13 mouse cellular contexts compared by ENCODE assay signal in genomic region chr11:84765125-84765524, GRCm38 (mm10). TPM values are rescaled to one million over a fixed set of nuclear protein-coding genes. Genes with fewer than 3 reads are reported as not detected.
DNase-seq lines count a peak whose midpoint lies in the region; ATAC-seq lines count a peak whose summit lies in the region.
"Had no signal": no experiment of that assay in that cellular context is flagged by ENCODE, and none has a peak within 500 bp of the region (broad histone marks: within the 10 kb centered on the region; RNA-seq: fewer than 3 reads in every experiment).

No protein-coding gene starts in this region.

- no peak overlapping the region for H3K4me3 ChIP-seq in neural tube, embryonic 11.5 days (ENCODE audit: low read depth, low read length)
- no peak overlapping the region for H3K4me3 ChIP-seq in heart, embryonic 15.5 days
- no peak overlapping the region for H3K4me3 ChIP-seq in hindbrain, embryonic 16.5 days (ENCODE audit: low read length)
- H3K4me3 ChIP-seq in forebrain, embryonic 14.5 days (ENCODE audit: low read depth, low read length) = no peak overlapping the region
- H3K4me3 ChIP-seq: embryonic facial prominence, embryonic 15.5 days; liver, embryonic 15.5 days had no signal

- peaks cover 11% of the 10 kb centered on the region for H3K4me1 ChIP-seq in neural tube, embryonic 11.5 days (ENCODE audit: control insufficient read depth, insufficient read depth, low read length)
- H3K4me1 ChIP-seq in heart, embryonic 15.5 days (replicated peaks) = peaks cover 27% of the 10 kb centered on the region
- H3K4me1 ChIP-seq in hindbrain, embryonic 16.5 days (ENCODE audit: control insufficient read depth, insufficient read depth, low read depth, low read length) = peaks cover 22% of the 10 kb centered on the region
- H3K4me1 ChIP-seq in forebrain, embryonic 14.5 days (ENCODE audit: control insufficient read depth, insufficient read depth, low read length) = peaks cover 18% of the 10 kb centered on the region
- H3K4me1 ChIP-seq: liver, embryonic 15.5 days had no signal

- no peak for DNase-seq in neural tube, embryonic 11.5 days (ENCODE audit: low spot score)
- no peak for DNase-seq in neural tube, embryonic 10.5 days (ENCODE audit: extremely low spot score, low spot score)
- DNase-seq in forebrain, embryonic 14.5 days (ENCODE audit: low spot score) = no peak
- DNase-seq in urinary bladder, postnatal 4 days (ENCODE audit: low spot score in 2 of 2) = no peak
- no peak for DNase-seq in yolk sac, embryonic 10.5 days (ENCODE audit: low spot score)
- DNase-seq: lung, postnatal 36 days; right cerebral cortex, postnatal 25 days; thymus, postnatal 36 days had no signal

- peak overlapping the region; percentile 5; the same call in 1 of the 2 replicates for H3K27ac ChIP-seq in neural tube, embryonic 11.5 days (ENCODE audit: low read depth, low read length)
- H3K27ac ChIP-seq in heart, embryonic 15.5 days = peak overlapping the region; percentile 72
- peak overlapping the region; percentile 31; the same call in 1 of the 2 replicates for H3K27ac ChIP-seq in hindbrain, embryonic 16.5 days (ENCODE audit: low read depth, low read length)
- H3K27ac ChIP-seq in forebrain, embryonic 14.5 days (ENCODE audit: low read depth, low read length) = no peak overlapping the region
- H3K27ac ChIP-seq: embryonic facial prominence, embryonic 15.5 days; liver, embryonic 15.5 days had no signal

- WGBS in neural tube, embryonic 11.5 days = 27% methylated on average over 5 of the region's 5 CpGs
- 15% methylated on average over 5 of the region's 5 CpGs for WGBS in heart, embryonic 15.5 days
- 25% methylated on average over 5 of the region's 5 CpGs for WGBS in hindbrain, embryonic 16.5 days
- 13% methylated on average over 5 of the region's 5 CpGs for WGBS in forebrain, embryonic 14.5 days

- no peak overlapping the region for H3K9ac ChIP-seq in neural tube, embryonic 11.5 days (ENCODE audit: low read length)
- peak overlapping the region; percentile 7; the same call in 1 of the 2 replicates for H3K9ac ChIP-seq in heart, embryonic 15.5 days
- no peak overlapping the region for H3K9ac ChIP-seq in hindbrain, embryonic 16.5 days (ENCODE audit: low read depth, low read length)
- H3K9ac ChIP-seq in forebrain, embryonic 14.5 days (ENCODE audit: low read length) = no peak overlapping the region
- H3K9ac ChIP-seq: embryonic facial prominence, embryonic 15.5 days; liver, embryonic 15.5 days had no signal

- no peak overlapping the region for H3K4me2 ChIP-seq in neural tube, embryonic 11.5 days (ENCODE audit: low read depth)
- peak overlapping the region; percentile 64 for H3K4me2 ChIP-seq in heart, embryonic 15.5 days
- no peak overlapping the region for H3K4me2 ChIP-seq in hindbrain, embryonic 16.5 days (ENCODE audit: low read length)
- H3K4me2 ChIP-seq in forebrain, embryonic 14.5 days (ENCODE audit: low read length) = no peak overlapping the region
- H3K4me2 ChIP-seq: liver, embryonic 15.5 days had no signal

- ATAC-seq in neural tube, embryonic 11.5 days (ENCODE audit: insufficient read depth, low FRiP score, low TSS enrichment) = no peak
- ATAC-seq in heart, embryonic 15.5 days (replicated peaks; ENCODE audit: insufficient number of reproducible peaks, insufficient read depth, low FRiP score, low read depth) = peak; percentile 38; the same call in 1 of the 2 replicates
- ATAC-seq in hindbrain, embryonic 16.5 days = no peak
- no peak for ATAC-seq in forebrain, embryonic 14.5 days
- ATAC-seq: forebrain, embryonic 16.5 days had no signal

- peaks cover 4% of the 10 kb centered on the region; the same call in 1 of the 2 replicates for H3K27me3 ChIP-seq in neural tube, embryonic 11.5 days (ENCODE audit: control insufficient read depth, insufficient read depth, low read length)
- peaks cover 10% of the 10 kb centered on the region for H3K27me3 ChIP-seq in heart, embryonic 15.5 days
- no peaks in the 10 kb centered on the region; the same call in 1 of the 2 replicates for H3K27me3 ChIP-seq in hindbrain, embryonic 16.5 days (replicated peaks; ENCODE audit: control insufficient read depth, insufficient read depth, low read length)
- peaks cover 27% of the 10 kb centered on the region for H3K27me3 ChIP-seq in forebrain, embryonic 14.5 days (replicated peaks; ENCODE audit: control insufficient read depth, insufficient read depth, low read length)

- H3K36me3 ChIP-seq in neural tube, embryonic 11.5 days (ENCODE audit: control insufficient read depth, insufficient read depth, low read length) = no peaks in the 10 kb centered on the region
- H3K36me3 ChIP-seq in heart, embryonic 15.5 days = no peaks in the 10 kb centered on the region
- no peaks in the 10 kb centered on the region for H3K36me3 ChIP-seq in hindbrain, embryonic 16.5 days (ENCODE audit: control insufficient read depth, insufficient read depth, low read length)
- H3K36me3 ChIP-seq in forebrain, embryonic 14.5 days (ENCODE audit: control insufficient read depth, insufficient read depth, low read length) = no peaks in the 10 kb centered on the region
- H3K36me3 ChIP-seq: embryonic facial prominence, embryonic 15.5 days; liver, embryonic 15.5 days had no signal

- H3K9me3 ChIP-seq in neural tube, embryonic 11.5 days (ENCODE audit: control insufficient read depth, low read length) = no peaks in the 10 kb centered on the region
- H3K9me3 ChIP-seq in heart, embryonic 15.5 days (replicated peaks) = no peaks in the 10 kb centered on the region
- H3K9me3 ChIP-seq in hindbrain, embryonic 16.5 days (ENCODE audit: control insufficient read depth, low read length) = no peaks in the 10 kb centered on the region
- no peaks in the 10 kb centered on the region for H3K9me3 ChIP-seq in forebrain, embryonic 14.5 days (replicated peaks; ENCODE audit: control insufficient read depth, low read length)
- H3K9me3 ChIP-seq: embryonic facial prominence, embryonic 15.5 days; liver, embryonic 15.5 days had no signal

RNA-seq across cellular contexts. Expression of gene Mrm1, which starts 54.2 kb away (rescaled TPM):
- polyA plus RNA-seq in neural tube, embryonic 11.5 days (2014; fragmentation: Nextera tagmentation; extraction: Ambion mirVana) = 11.0 and 14.0 TPM in 2 replicates
- polyA plus RNA-seq in heart, embryonic 15.5 days (2015; fragmentation: Nextera tagmentation; extraction: Ambion mirVana) = 19.7 and 22.5 TPM in 2 replicates
- polyA plus RNA-seq in hindbrain, embryonic 16.5 days (2015; fragmentation: Nextera tagmentation; extraction: Ambion mirVana) = 18.9 and 26.0 TPM in 2 replicates
- polyA plus RNA-seq in forebrain, embryonic 14.5 days (2014; fragmentation: Nextera tagmentation; extraction: Ambion mirVana) = 10.5 and 12.1 TPM in 2 replicates
